In the genomic region with DNA sequence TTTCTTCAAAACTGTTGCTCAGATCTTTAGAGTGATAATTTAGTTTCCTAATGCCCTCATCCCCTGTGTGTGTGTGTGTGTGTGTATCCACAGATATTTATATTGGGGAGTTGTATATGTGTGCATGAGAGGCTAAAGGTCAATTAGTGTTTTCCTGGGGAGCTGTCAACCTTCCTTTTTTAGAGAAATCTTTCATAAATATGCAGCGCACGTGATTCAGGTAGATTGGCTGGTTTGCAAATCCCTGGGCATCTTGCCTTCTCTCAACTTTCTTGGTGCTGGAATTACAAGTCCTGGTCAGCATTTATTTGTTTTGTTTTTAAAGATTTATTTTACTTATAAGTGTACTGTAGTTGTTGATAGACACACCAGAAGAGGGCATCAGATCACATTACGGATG, we compare ENCODE assay signal across 20 mouse cellular contexts. TPM values are rescaled to one million over a fixed set of nuclear protein-coding genes. Genes with fewer than 3 reads are reported as not detected.
DNase-seq lines count a peak whose midpoint lies in the region; ATAC-seq and TF ChIP-seq lines count a peak whose summit lies in the region.
"Had no signal": no experiment of that assay in that cellular context is flagged by ENCODE, and none has a peak within 500 bp of the region (broad histone marks: within the 10 kb centered on the region; RNA-seq: fewer than 3 reads in every experiment).

No protein-coding gene starts in this region.

- H3K27me3 ChIP-seq in liver, adult 2 months (ENCODE audit: control insufficient read depth, insufficient read depth, low read length) = no peaks in the 10 kb centered on the region
- no peaks in the 10 kb centered on the region for H3K27me3 ChIP-seq in liver, embryonic 12.5 days (replicated peaks)
- H3K27me3 ChIP-seq in midbrain, embryonic 11.5 days (ENCODE audit: control insufficient read depth, insufficient read depth, low read length) = no peaks in the 10 kb centered on the region
- no peaks in the 10 kb centered on the region for H3K27me3 ChIP-seq in midbrain, embryonic 15.5 days (replicated peaks)
- H3K27me3 ChIP-seq: CH12.LX, Patski had no signal

- TF ChIP-seq CTCF in liver, adult 2 months (IDR thresholded peaks at IDR 0.05; ENCODE audit: low read depth, low read length) = no peak

- 49% methylated on average over 3 of the region's 3 CpGs for WGBS in liver, adult 2 months
- 82% methylated on average over 3 of the region's 3 CpGs for WGBS in liver, embryonic 12.5 days (ENCODE audit: insufficient replicate concordance)
- 94% methylated on average over 3 of the region's 3 CpGs for WGBS in midbrain, embryonic 11.5 days
- WGBS in midbrain, embryonic 15.5 days = 90% methylated on average over 3 of the region's 3 CpGs

- H3K9me3 ChIP-seq in liver, embryonic 12.5 days (replicated peaks) = no peaks in the 10 kb centered on the region
- H3K9me3 ChIP-seq in midbrain, embryonic 11.5 days (ENCODE audit: control insufficient read depth, low read length) = no peaks in the 10 kb centered on the region
- no peaks in the 10 kb centered on the region for H3K9me3 ChIP-seq in midbrain, embryonic 15.5 days
- H3K9me3 ChIP-seq: G1E had no signal

- peaks cover 15% of the 10 kb centered on the region for H3K4me1 ChIP-seq in liver, adult 2 months (ENCODE audit: control insufficient read depth, insufficient read depth, low read length)
- H3K4me1 ChIP-seq in liver, embryonic 12.5 days = peaks cover 29% of the 10 kb centered on the region
- H3K4me1 ChIP-seq in midbrain, embryonic 11.5 days (ENCODE audit: control insufficient read depth, insufficient read depth, low read length) = peaks cover 15% of the 10 kb centered on the region
- peaks cover 22% of the 10 kb centered on the region for H3K4me1 ChIP-seq in midbrain, embryonic 15.5 days

- no peak overlapping the region for H3K4me3 ChIP-seq in liver, adult 2 months (ENCODE audit: insufficient read depth, low read depth, low read length)
- no peak overlapping the region for H3K4me3 ChIP-seq in liver, embryonic 12.5 days
- no peak overlapping the region for H3K4me3 ChIP-seq in midbrain, embryonic 11.5 days (ENCODE audit: low read depth, low read length)
- no peak overlapping the region for H3K4me3 ChIP-seq in midbrain, embryonic 15.5 days

- H3K79me2 ChIP-seq in liver, adult 2 months (ENCODE audit: control insufficient read depth, insufficient read depth, low read length) = peaks cover 20% of the 10 kb centered on the region

- H3K27ac ChIP-seq in liver, adult 2 months (replicated peaks; ENCODE audit: insufficient read depth, low read depth, low read length) = no peak overlapping the region; the same call in 1 of the 2 replicates
- H3K27ac ChIP-seq in liver, embryonic 12.5 days = no peak overlapping the region
- no peak overlapping the region for H3K27ac ChIP-seq in midbrain, embryonic 11.5 days (ENCODE audit: low read depth, low read length)
- no peak overlapping the region for H3K27ac ChIP-seq in midbrain, embryonic 15.5 days

- DNase-seq in liver, adult 2 months (ENCODE audit: extremely low read depth, low read depth, low spot score) = peak; percentile 59
- DNase-seq in midbrain, embryonic 11.5 days (ENCODE audit: low spot score, missing footprints) = peak; percentile 75
- DNase-seq: adrenal gland, adult 2 months; adrenal gland, adult 8-10 months; adrenal gland, postnatal 10 days; adrenal gland, postnatal 14 days; adrenal gland, postnatal 25 days; adrenal gland, postnatal 36 days; B cell, adult 2 months; cerebellum, adult 11 months; cerebellum, adult 11-12 months; cerebellum, adult 18-20 months had no signal

- ATAC-seq in liver, embryonic 12.5 days = no peak
- no peak for ATAC-seq in midbrain, embryonic 11.5 days (ENCODE audit: low FRiP score)
- ATAC-seq in midbrain, embryonic 15.5 days (replicated peaks) = no peak
- ATAC-seq: activated CD4-positive, CD25-positive, alpha-beta regulatory T cell, adult 4 months; CD4-positive, CD25-positive, alpha-beta regulatory T cell, adult 4 months; Patski had no signal

- H3K36me3 ChIP-seq in liver, adult 2 months (ENCODE audit: control insufficient read depth, insufficient read depth, low read length) = peaks cover under 1% of the 10 kb centered on the region; the same call in 1 of the 2 replicates
- H3K36me3 ChIP-seq in liver, embryonic 12.5 days = peaks cover 13% of the 10 kb centered on the region
- 0 out of 2 replicates have a peak, but pooled peaks cover 5% of the 10 kb centered on the region for H3K36me3 ChIP-seq in midbrain, embryonic 11.5 days (ENCODE audit: control insufficient read depth, insufficient read depth, low read length)
- no peaks in the 10 kb centered on the region for H3K36me3 ChIP-seq in midbrain, embryonic 15.5 days (replicated peaks)

- TF ChIP-seq POLR2A in liver, adult 2 months (IDR thresholded peaks at IDR 0.05; ENCODE audit: extremely low read depth, insufficient read depth, low read length) = no peak

- H3K9ac ChIP-seq in liver, adult 2 months (ENCODE audit: low read depth, low read length) = no peak overlapping the region
- H3K9ac ChIP-seq in liver, embryonic 12.5 days = no peak overlapping the region
- H3K9ac ChIP-seq in midbrain, embryonic 11.5 days (ENCODE audit: low read length) = no peak overlapping the region
- H3K9ac ChIP-seq in midbrain, embryonic 15.5 days = no peak overlapping the region

- no peak overlapping the region for H3K4me2 ChIP-seq in liver, embryonic 12.5 days
- no peak overlapping the region for H3K4me2 ChIP-seq in midbrain, embryonic 11.5 days
- no peak overlapping the region for H3K4me2 ChIP-seq in midbrain, embryonic 15.5 days

RNA-seq across cellular contexts. Expression of a gene that starts 2.2 kb away (rescaled TPM):
- total RNA-seq in liver, adult 2 months (2014; rRNA removed) = 173 and 198 TPM in 2 replicates
- polyA plus RNA-seq in liver, adult 2 months (2012; rRNA removed) = 400 and 438 TPM in 2 replicates
- 180 and 187 TPM in 2 replicates for polyA plus RNA-seq in liver, embryonic 12.5 days (2016; fragmentation: Nextera tagmentation; extraction: Ambion mirVana)
- 132 and 142 TPM in 2 replicates for polyA plus RNA-seq in midbrain, embryonic 11.5 days (2014; fragmentation: Nextera tagmentation; extraction: Ambion mirVana)
- polyA plus RNA-seq in midbrain, embryonic 15.5 days (2015; fragmentation: Nextera tagmentation; extraction: Ambion mirVana) = 146 and 148 TPM in 2 replicates

RNA-seq across cellular contexts. Expression of a gene that starts 18.8 kb away (rescaled TPM):
- 138 and 146 TPM in 2 replicates for total RNA-seq in liver, adult 2 months (2014; rRNA removed)
- 85.0 and 92.8 TPM in 2 replicates for polyA plus RNA-seq in liver, adult 2 months (2012; rRNA removed)
- 277 and 289 TPM in 2 replicates for polyA plus RNA-seq in liver, embryonic 12.5 days (2016; fragmentation: Nextera tagmentation; extraction: Ambion mirVana)
- polyA plus RNA-seq in midbrain, embryonic 11.5 days (2014; fragmentation: Nextera tagmentation; extraction: Ambion mirVana) = 474 and 502 TPM in 2 replicates
- 355 and 359 TPM in 2 replicates for polyA plus RNA-seq in midbrain, embryonic 15.5 days (2015; fragmentation: Nextera tagmentation; extraction: Ambion mirVana)

RNA-seq across cellular contexts. Expression of a gene that starts 22.8 kb away (rescaled TPM):
- total RNA-seq in liver, adult 2 months (2014; rRNA removed) = 0.37 and 0.60 TPM in 2 replicates
- polyA plus RNA-seq in liver, adult 2 months (2012; rRNA removed) = 0.56 and 0.99 TPM in 2 replicates
- polyA plus RNA-seq in liver, embryonic 12.5 days (2016; fragmentation: Nextera tagmentation; extraction: Ambion mirVana) = 2.1 and 2.6 TPM in 2 replicates
- 8.8 and 12.5 TPM in 2 replicates for polyA plus RNA-seq in midbrain, embryonic 11.5 days (2014; fragmentation: Nextera tagmentation; extraction: Ambion mirVana)
- 58.1 and 58.5 TPM in 2 replicates for polyA plus RNA-seq in midbrain, embryonic 15.5 days (2015; fragmentation: Nextera tagmentation; extraction: Ambion mirVana)
- total RNA-seq: MEL had no signal

RNA-seq across cellular contexts. Expression of a gene that starts 40.7 kb away (rescaled TPM):
- total RNA-seq in liver, adult 2 months (2014; rRNA removed) = not detected in 2 replicates
- polyA plus RNA-seq in liver, adult 2 months (2012; rRNA removed) = 0.04 TPM in 1 of 2 replicates, not detected in the other
- polyA plus RNA-seq in liver, embryonic 12.5 days (2016; fragmentation: Nextera tagmentation; extraction: Ambion mirVana) = 0.53 TPM in 1 of 2 replicates, not detected in the other
- 2.5 and 4.0 TPM in 2 replicates for polyA plus RNA-seq in midbrain, embryonic 11.5 days (2014; fragmentation: Nextera tagmentation; extraction: Ambion mirVana)
- polyA plus RNA-seq in midbrain, embryonic 15.5 days (2015; fragmentation: Nextera tagmentation; extraction: Ambion mirVana) = 17.1 and 19.9 TPM in 2 replicates
- polyA plus RNA-seq: activated CD4-positive, CD25-positive, alpha-beta regulatory T cell, adult 4 months; CD4-positive, CD25-positive, alpha-beta regulatory T cell, adult 4 months; G1E had no signal

RNA-seq across cellular contexts. Expression of a gene that starts 47.2 kb away (rescaled TPM):
- total RNA-seq in liver, adult 2 months (2014; rRNA removed) = 18.1 and 19.2 TPM in 2 replicates
- polyA plus RNA-seq in liver, adult 2 months (2012; rRNA removed) = 9.1 and 9.5 TPM in 2 replicates
- polyA plus RNA-seq in liver, embryonic 12.5 days (2016; fragmentation: Nextera tagmentation; extraction: Ambion mirVana) = 66.1 and 68.4 TPM in 2 replicates
- polyA plus RNA-seq in midbrain, embryonic 11.5 days (2014; fragmentation: Nextera tagmentation; extraction: Ambion mirVana) = 104 and 119 TPM in 2 replicates
- 82.3 and 90.6 TPM in 2 replicates for polyA plus RNA-seq in midbrain, embryonic 15.5 days (2015; fragmentation: Nextera tagmentation; extraction: Ambion mirVana)
